Mouse (Mus musculus): Measurements from ENCODE around the gene Nudc.

The Nudc gene

DNA sequence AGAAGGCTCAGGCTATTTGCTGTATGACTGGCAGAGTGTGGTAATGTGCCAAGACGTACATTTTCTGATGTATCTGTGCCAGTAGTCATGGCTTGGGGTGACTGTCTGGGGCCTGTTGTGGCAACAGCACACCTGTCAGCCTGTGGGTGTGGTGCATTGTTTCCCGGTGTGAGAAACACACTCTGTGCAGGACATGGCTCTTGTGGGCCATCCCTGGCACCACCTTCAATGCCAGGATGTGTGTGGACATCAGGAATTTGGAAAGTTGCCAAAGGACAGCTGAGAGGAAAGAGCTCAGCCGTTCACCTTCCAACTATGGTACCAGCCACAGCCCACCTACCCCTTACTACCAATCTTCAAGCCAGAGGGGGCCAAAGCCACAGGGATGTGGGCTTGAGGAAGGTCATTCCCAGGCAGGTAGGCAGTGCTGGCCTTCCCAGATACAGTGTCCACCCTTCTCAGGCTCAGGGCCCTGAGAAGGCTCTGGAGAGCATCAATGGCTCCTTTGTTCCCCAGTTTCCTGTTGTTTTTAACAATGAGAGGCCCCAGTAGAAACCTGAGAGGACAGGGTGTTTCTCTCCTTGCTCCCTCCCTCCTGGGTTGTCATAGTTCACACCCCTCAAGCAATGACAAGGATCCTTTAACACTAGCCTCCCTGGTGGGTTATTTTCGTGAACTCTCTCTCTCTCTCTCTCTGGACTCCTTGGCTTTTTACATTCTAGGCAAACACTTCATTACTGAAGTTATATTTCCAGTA, 56.1 kb downstream of the Nudc start:
- DNase-seq (ENCODE audit: low read depth, low spot score), result no peak

DNA sequence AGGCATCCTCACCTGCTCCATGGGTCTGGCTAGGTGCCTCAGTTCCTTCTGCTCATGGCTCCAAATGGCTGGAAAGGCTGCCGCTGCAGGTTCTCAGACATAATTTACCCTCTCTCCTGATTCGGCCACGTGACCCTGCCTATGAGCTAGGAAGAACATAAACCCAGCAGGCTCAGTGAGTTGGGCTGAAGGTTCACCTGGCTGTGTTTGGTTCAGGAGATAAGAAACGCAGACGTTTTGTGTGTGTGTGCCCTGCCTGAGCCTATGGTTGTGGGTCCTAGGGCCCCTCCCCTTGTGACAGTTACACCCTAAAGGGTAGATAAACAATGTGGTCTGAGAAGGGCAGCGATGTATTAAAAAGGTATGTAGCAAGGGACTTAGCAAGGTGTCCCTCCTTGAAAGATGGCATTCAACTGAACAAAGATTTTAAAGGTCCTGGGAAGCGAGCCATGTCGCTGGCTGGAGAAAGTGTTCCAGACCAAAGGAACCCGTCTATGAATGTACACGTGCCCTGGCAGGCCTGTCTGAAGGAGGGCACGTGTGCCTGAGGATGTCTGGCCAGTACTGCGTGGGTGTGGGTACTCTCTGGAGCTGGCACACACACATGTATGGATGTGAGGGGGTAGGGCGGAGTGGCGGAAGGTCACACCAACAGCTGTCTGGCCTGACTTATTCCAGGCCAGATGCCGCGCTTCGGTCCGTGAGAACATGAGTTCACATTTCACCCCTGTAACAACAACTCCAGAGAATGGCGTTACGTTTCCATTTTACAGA, 57.0 kb downstream of the Nudc start:
- DNase-seq (ENCODE audit: low read depth, low spot score), result no peak

DNA sequence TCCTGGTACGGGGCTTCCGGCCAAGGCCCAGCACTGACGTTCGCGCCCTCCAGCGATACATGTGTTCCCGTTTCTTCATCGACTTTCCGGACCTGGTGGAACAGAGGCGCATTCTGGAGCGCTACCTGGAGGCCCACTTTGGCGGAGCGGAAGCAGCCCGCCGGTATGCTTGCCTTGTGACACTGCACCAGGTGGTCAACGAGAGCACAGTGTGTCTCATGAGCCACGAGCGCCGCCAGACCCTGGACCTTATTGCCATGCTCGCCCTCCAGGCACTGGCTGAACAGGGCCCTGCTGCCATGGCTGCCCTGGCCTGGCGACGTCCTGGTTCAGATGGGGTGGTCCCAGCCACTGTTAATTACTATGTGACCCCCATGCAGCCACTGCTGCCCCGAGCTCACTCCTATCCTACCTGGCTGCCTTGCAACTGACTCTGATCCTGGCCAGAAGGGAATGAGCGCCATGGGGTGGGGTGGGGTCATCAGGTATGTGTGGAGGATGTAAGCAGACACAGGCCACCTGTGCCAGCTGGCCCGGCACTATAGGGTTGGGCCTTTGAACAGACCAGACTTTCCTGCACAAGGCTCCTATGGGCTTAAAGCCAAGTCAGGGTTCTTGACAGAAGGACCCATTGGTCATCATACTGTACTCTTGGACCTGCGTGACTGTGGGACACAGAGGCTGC, 59.0 kb downstream of the Nudc start:
- no peak for DNase-seq (ENCODE audit: low read depth, low spot score)

DNA sequence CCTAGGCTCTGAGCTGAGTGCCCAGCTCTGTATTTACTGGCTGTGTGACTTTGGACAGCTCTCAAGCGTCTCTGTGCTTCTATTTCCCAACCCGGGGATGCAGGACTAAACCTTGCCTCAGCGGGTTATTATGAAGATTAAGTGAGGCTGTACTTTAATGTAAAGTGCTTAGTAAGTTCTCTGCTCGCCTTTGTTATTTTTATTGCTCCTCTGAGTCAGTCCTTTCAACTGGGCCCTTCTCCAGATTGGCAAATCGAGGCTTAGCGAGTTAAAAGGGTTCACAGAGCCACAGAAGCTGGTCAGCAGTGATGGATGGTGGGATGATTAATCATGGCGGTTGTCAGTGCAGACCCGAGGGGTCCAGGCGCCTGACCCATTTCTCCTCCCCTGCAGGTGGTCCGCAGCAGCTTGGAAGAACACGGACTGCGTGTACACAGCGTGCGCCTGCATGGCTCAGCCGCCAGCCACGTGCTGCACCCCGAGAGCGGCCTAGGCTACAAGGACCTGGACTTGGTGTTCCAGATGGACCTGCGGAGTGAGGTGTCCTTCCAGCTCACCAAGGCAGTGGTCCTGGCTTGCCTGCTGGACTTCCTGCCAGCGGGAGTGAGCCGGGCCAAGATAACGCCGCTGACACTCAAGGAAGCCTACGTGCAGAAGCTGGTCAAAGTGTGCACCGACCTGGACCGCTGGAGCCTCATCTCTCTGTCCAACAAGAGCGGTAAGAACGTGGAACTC, 59.9 kb downstream of the Nudc start:
- no peak for DNase-seq (ENCODE audit: low read depth, low spot score)

DNA sequence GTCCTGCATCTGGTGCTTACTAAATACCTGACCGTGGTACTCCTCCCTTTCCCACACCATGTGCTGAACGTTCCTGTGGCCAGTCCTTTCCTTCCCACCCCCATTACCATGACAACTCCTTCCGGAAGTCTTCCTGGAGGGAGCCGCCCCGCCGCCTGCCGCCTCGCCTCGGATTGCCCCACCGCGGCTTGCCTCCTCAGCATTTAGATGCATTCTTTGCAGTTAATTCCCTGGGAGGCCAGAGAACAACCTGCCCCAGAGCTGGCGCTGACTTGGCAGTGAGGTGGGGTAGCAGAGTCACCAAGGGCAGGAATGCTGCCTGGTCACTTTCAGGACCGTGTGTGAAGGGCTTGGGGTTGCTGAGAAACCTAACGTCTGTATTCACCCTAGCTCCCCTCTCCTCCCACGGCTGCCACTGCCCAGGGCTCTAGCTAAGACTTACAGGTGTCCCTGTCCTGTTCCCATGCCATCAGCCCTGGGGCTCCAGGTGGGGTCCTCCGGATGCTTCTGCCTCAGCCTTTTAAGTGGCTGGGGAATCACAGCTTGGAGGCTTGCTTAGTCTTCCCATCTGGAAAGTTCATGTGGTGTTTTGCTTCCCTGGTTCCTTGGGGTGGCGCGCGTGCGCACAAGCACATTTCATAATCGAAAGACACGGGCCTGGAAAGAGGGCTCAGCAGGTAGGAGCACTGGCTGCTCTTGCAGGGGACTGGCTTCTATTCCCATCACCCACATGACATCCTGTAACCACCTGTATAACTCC, 61.4 kb downstream of the Nudc start:
- no peak for DNase-seq (ENCODE audit: low read depth, low spot score)
